Mouse (Mus musculus) limb, embryonic 12.5 days (tissue): Measurements from ENCODE around the gene Zfp850. TPM values are rescaled to one million over a fixed set of nuclear protein-coding genes. Genes with fewer than 3 reads are reported as not detected.

Source experiments
- ATAC-seq: fragments of 200-750 bp; cut with Nextera tagmentation; 2 replicates; pipeline ENCODE4 v1.8.0; 2017; ENCODE audit warnings: low read depth, moderate TSS enrichment; ENCODE audit not compliant: insufficient number of reproducible peaks, insufficient read depth, low FRiP score, low TSS enrichment
- H3K27ac ChIP-seq: fragments of 300-500 bp; sonication (generic); 2 replicates; pipeline ENCODE4 v1.5.1; 2016; ENCODE audit warnings: mild to moderate bottlenecking, moderate library complexity
- H3K27me3 ChIP-seq: fragments of 300-500 bp; sonication (generic); 2 replicates; pipeline ENCODE4 v1.6.1; 2016; ENCODE audit warnings: mild to moderate bottlenecking, moderate library complexity
- H3K36me3 ChIP-seq: fragments of 300-500 bp; sonication (generic); 2 replicates; pipeline ENCODE4 v1.6.1; 2016; ENCODE audit warnings: mild to moderate bottlenecking, moderate library complexity
- H3K4me1 ChIP-seq: fragments of 300-500 bp; sonication (generic); replicated peaks from 2 replicates; pipeline ENCODE4 v1.6.1; 2016
- H3K4me2 ChIP-seq: fragments of 300-500 bp; sonication (generic); 2 replicates; pipeline ENCODE4 v1.6.1; 2016; ENCODE audit warnings: mild to moderate bottlenecking, moderate library complexity
- H3K4me3 ChIP-seq: fragments of 300-500 bp; sonication (generic); replicated peaks from 2 replicates; pipeline ENCODE4 v1.5.1; 2016; ENCODE audit warnings: mild to moderate bottlenecking
- H3K9ac ChIP-seq: fragments of 300-500 bp; sonication (generic); replicated peaks from 2 replicates; pipeline ENCODE4 v1.6.1; 2016; ENCODE audit warnings: mild to moderate bottlenecking, moderate library complexity
- H3K9me3 ChIP-seq: fragments of 300-500 bp; sonication (generic); 2 replicates; pipeline ENCODE4 v1.6.1; 2016; ENCODE audit warnings: mild to moderate bottlenecking, moderate library complexity
- WGBS: fragments of 180-500 bp; shearing (Covaris S2); methylation state at CpG from one replicate; pipeline ENCODE4 v1.1.7; 2016; 5-methylcytosine and 5-hydroxymethylcytosine counted together
- polyA plus RNA-seq: library from polyadenylated mRNA; unstranded; fragments of >200 nt; fragmentation: Nextera tagmentation; extraction: Ambion mirVana; gene quantifications from 2 replicates; pipeline ENCODE4 v1.2.1, GENCODE M21; 2016

Zfp850 gene
- 5.5 and 8.2 TPM in 2 replicates for polyA plus RNA-seq

GRCm38 (mm10) chr7:28013549-28014444 lies at the start of gene Zfp850:
Gene Zfp850, minus strand, starts transcription at chr7:28014115.
- peak within 1 kb of the TSS; percentile 67; the same call in 1 of the 2 replicates for H3K27ac ChIP-seq
- 1% methylated on average over 47 of the region's 47 CpGs for WGBS
- H3K36me3 ChIP-seq = peaks cover 26% of the 10 kb centered on the region
- peak within 1 kb of the TSS; percentile 79 for H3K9ac ChIP-seq
- peaks cover 6% of the 10 kb centered on the region; the same call in 1 of the 2 replicates for H3K27me3 ChIP-seq
- peak within 1 kb of the TSS; percentile 78 for H3K4me3 ChIP-seq
- H3K4me2 ChIP-seq = peak within 1 kb of the TSS; percentile 90
- ATAC-seq = peak; percentile 83
- H3K4me1 ChIP-seq = peaks cover 11% of the 10 kb centered on the region
- H3K9me3 ChIP-seq = no peaks in the 10 kb centered on the region; the same call in 1 of the 2 replicates

DNA sequence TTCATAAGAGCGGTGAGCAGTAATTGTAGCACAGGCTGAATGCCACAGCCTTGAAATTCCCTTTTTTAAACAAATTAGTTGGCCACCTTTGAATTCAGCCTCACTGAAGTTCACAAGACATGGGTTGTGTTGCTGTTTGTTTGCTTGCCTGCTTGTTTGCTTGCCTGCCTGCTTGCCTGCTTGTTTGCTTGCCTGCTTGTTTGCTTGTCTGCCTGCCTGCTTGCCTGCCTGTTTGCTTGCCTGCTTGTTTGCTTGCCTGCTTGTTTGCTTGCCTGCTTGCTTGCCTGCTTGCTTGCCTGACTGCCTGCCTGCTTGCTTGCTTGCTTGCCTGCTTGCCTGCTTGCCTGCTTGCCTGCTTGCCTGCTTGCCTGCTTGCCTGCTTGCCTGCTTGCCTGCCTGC lies 46.1 kb upstream of the Zfp850 start:
- 0 out of 2 replicates have a peak, but pooled peaks cover 4% of the 10 kb centered on the region for H3K9me3 ChIP-seq
- no peak for ATAC-seq
- H3K27ac ChIP-seq = no peak overlapping the region
- no peak overlapping the region for H3K4me2 ChIP-seq
- peaks cover under 1% of the 10 kb centered on the region; the same call in 1 of the 2 replicates for H3K27me3 ChIP-seq
- no peak overlapping the region for H3K4me3 ChIP-seq
- H3K36me3 ChIP-seq = no peaks in the 10 kb centered on the region
- no peaks in the 10 kb centered on the region for H3K4me1 ChIP-seq
- WGBS = 93% methylated on average over 1 of the region's 1 CpGs
- H3K9ac ChIP-seq = no peak overlapping the region

DNA sequence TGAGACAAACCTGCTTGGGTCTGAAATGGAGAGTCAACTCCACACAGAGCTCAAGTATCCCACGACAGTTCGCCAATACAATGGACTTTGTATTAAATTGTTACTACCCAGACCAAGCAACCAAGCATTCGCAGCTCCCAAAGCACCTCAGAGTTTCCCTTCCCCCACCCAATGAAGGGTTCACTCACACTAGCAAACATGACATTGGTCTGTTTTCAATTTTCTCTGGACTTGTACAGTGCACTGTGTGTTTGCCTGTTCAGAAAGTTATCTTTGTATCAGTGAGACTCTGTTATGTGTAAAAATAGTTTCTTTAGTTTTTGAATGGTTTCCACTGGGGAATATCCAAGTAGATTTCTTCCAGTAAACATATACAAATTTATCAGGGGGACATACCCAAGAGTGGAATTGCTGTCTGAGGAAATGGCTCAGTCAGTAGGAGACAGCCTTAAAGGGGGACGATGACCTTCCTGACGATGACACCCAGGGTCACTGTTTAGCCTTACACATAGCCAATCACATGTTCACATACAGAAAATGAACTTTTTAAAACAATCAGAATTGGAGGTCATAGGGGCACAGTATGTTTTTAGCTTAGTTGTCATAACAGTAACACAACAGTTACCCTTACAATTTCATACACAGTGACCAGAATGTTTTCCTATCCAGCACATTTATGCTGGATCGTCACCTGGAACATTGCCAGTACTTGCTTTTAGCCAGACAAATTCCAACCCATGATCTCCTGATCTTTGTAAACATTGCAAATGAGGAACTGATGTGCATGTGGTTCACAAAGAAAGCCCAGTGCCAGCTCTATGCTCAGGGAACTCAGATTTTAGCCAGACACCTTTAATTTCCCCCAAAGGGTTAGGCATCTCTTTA lies 39.4 kb upstream of the Zfp850 start:
- Histone ChIP-seq H3K4me3 (no peak overlapping the region), H3K4me1 (peaks cover 14% of the 10 kb centered on the region), H3K27me3 (peaks cover 3% of the 10 kb centered on the region; the same call in 1 of the 2 replicates), H3K36me3 (peaks cover 7% of the 10 kb centered on the region), H3K9ac (no peak overlapping the region), H3K4me2 (no peak overlapping the region), H3K9me3 (no peaks in the 10 kb centered on the region), H3K27ac (no peak overlapping the region)
- ATAC-seq = no peak
- 85% methylated on average over 6 of the region's 6 CpGs for WGBS

GRCm38 (mm10) chr7:28050584-28050983 lies 36.7 kb upstream of the Zfp850 start:
- Histone ChIP-seq H3K27me3 (0 out of 2 replicates have a peak, but pooled peaks cover 3% of the 10 kb centered on the region), H3K36me3 (peaks cover 34% of the 10 kb centered on the region), H3K9ac (peak overlapping the region; percentile 37; the same call in 1 of the 2 replicates), H3K4me1 (peaks cover 14% of the 10 kb centered on the region), H3K9me3 (no peaks in the 10 kb centered on the region), H3K4me2 (peak overlapping the region; percentile 83), H3K4me3 (peak overlapping the region; percentile 79; the same call in 1 of the 2 replicates), H3K27ac (no peak overlapping the region)
- ATAC-seq = no peak
- WGBS = 62% methylated on average over 17 of the region's 17 CpGs

DNA sequence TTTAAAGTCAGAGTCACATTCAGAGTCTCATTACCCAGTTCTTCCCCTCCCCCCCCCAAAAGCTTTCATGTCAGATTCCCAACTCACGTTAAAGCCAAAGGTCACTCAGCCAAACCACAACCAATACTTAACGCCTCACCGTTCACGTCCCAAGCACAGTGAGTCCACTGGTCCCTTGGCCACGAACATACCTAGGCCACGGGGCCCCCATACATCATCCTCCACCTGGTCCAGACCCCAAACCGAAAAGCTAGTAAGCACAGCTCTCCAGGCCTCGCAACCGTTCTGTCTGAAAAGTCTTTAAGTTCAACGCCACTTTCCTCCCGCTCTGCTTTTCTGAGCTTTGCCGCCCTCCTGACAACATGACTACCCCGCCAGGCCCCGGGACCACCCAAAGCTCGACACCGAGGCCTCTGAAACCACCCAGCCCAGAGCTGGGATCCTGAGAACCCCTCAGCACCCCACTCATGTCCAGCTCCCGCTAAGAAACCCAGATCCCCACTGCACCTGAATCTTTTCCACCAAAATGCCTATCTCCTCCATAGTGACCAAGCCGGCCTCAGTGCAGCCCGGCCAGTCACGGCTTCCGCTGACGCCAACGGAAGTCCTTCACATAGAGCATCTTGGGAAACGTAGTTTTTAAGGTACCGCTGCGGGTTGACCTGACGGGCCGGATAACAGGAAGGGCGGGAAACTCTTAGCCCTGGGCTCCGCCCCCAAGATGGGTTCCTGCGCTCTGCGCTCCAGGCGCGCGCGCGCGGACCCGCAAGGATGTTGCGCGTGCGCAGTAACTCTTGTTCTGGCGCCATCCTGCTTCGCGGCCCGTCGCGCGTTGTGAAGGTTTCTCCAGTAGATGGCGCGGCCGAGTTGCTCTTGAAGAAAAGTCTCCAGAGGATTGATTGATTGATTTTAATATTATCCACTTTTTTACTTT lies 35.8 kb upstream of the Zfp850 start, which contains the start of gene Psmc4:
Gene Psmc4, minus strand, starts transcription at position 626 of the 934 bp plus-strand sequence.
- no peaks in the 10 kb centered on the region for H3K9me3 ChIP-seq
- H3K27ac ChIP-seq = 0 out of 2 replicates have a peak within 1 kb of the TSS, but pooled peaks have one; percentile 12
- H3K4me3 ChIP-seq = peak within 1 kb of the TSS; percentile 79
- WGBS = 1% methylated on average over 52 of the region's 52 CpGs
- 0 out of 2 replicates have a peak, but pooled peaks cover under 1% of the 10 kb centered on the region for H3K27me3 ChIP-seq
- H3K36me3 ChIP-seq = peaks cover 43% of the 10 kb centered on the region
- peak; percentile 95 for ATAC-seq
- H3K9ac ChIP-seq = peak within 1 kb of the TSS; percentile 77
- H3K4me1 ChIP-seq = peaks cover 14% of the 10 kb centered on the region
- peak within 1 kb of the TSS; percentile 83 for H3K4me2 ChIP-seq

DNA sequence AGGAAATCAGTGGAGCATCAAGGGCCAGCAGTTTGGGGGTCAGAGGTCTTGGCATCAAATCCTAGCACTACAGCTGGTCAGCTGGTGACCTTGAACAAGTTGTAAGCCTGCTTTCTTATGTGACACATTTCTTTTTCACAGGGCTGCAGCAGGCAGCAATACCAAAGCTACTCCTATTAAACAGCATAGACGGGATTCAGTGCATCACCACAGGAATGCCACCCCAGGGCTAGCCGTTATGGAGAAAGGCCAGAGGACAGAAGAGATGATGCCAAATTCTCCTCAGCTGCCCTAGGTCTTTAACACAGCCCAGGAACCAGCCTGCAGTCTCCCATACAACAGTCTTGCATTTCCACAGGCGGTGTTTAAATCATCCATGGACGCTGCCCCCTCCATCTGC lies 30.6 kb upstream of the Zfp850 start:
- H3K9ac ChIP-seq = no peak overlapping the region
- no peak for ATAC-seq
- no peak overlapping the region for H3K4me2 ChIP-seq
- no peaks in the 10 kb centered on the region for H3K27me3 ChIP-seq
- H3K4me1 ChIP-seq = peaks cover 10% of the 10 kb centered on the region
- no peak overlapping the region for H3K4me3 ChIP-seq
- H3K36me3 ChIP-seq = peaks cover 95% of the 10 kb centered on the region
- WGBS = 91% methylated on average over 4 of the region's 4 CpGs
- H3K9me3 ChIP-seq = no peaks in the 10 kb centered on the region
- H3K27ac ChIP-seq = no peak overlapping the region

GRCm38 (mm10) chr7:28014445-28014810 lies 513 bp upstream of the Zfp850 start:
- peaks cover 21% of the 10 kb centered on the region for H3K36me3 ChIP-seq
- peak overlapping the region; percentile 79 for H3K9ac ChIP-seq
- H3K4me2 ChIP-seq = peak overlapping the region; percentile 90
- H3K27ac ChIP-seq = peak overlapping the region; percentile 67; the same call in 1 of the 2 replicates
- WGBS = 28% methylated on average over 7 of the region's 7 CpGs
- peak overlapping the region; percentile 78 for H3K4me3 ChIP-seq
- peaks cover 6% of the 10 kb centered on the region; the same call in 1 of the 2 replicates for H3K27me3 ChIP-seq
- peaks cover 11% of the 10 kb centered on the region for H3K4me1 ChIP-seq
- H3K9me3 ChIP-seq = no peaks in the 10 kb centered on the region; the same call in 1 of the 2 replicates
- ATAC-seq = 0 out of 2 replicates have a peak, but pooled peaks have one; percentile 44

DNA sequence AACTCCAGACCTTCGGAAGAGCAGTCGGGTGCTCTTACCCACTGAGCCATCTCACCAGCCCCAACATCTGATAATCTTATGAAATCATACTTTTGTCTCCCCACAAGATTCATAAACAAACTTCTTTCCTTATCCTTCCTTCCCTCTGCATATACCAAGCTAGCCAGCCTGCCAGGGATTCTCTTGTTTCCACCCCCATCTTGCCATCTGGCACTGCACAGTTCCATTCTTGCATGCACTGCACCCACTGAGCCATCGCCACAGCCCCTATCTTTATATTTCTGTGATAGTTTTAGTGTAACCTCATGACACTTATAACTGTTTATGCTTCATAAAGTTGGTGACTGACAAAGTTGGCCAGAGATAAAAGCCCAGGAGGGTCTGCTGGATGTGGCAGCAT lies 3.6 kb downstream of the Zfp850 start:
- H3K4me1 ChIP-seq = peaks cover 11% of the 10 kb centered on the region
- no peak for ATAC-seq
- no peaks in the 10 kb centered on the region for H3K27me3 ChIP-seq
- H3K9ac ChIP-seq = no peak overlapping the region
- 98% methylated on average over 3 of the region's 3 CpGs for WGBS
- peaks cover 56% of the 10 kb centered on the region for H3K36me3 ChIP-seq
- H3K9me3 ChIP-seq = no peaks in the 10 kb centered on the region
- no peak overlapping the region for H3K4me2 ChIP-seq
- H3K4me3 ChIP-seq = no peak overlapping the region
- no peak overlapping the region for H3K27ac ChIP-seq

DNA sequence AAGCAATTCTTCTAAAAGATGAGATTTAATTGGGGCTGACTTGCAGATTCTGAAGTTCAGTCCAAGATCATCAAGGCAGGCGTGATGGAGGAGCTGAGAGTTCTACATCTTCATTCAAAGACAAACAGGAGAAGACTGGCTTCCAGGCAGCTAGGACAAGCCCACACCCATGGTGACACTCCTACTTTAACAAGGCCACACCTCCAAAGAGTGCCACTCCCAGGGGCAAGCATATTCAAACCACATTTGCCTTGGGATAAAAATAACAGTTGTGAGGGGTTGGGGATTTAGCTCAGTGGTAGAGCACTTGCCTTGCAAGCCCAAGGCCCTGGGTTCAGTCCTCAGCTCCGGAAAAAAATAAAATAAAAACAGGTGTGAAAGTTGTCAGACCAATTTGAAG lies 31.7 kb downstream of the Zfp850 start:
- Histone ChIP-seq H3K27me3 (no peaks in the 10 kb centered on the region), H3K4me1 (peaks cover 9% of the 10 kb centered on the region), H3K27ac (no peak overlapping the region), H3K36me3 (peaks cover 20% of the 10 kb centered on the region), H3K9me3 (peaks cover 44% of the 10 kb centered on the region), H3K4me2 (no peak overlapping the region), H3K4me3 (no peak overlapping the region), H3K9ac (no peak overlapping the region)
- ATAC-seq = no peak
- whole genome bisulfite sequencing = 72% methylated on average over 2 of the region's 2 CpGs
